Mouse (Mus musculus): ENCODE data around the gene Aldh3b1. TPM values are rescaled to one million over a fixed set of nuclear protein-coding genes. Genes with fewer than 3 reads are reported as not detected.

Aldh3b1 gene
- polyA plus RNA-seq, 1 experiment from 2014 or later, result 2.9 TPM

- Histone ChIP-seq H3K27me3 (ENCODE audit: control insufficient read depth, insufficient read depth, low read length) (no peaks in the 10 kb centered on the region), H3K9ac (ENCODE audit: low read length) (no peak overlapping the region), H3K27ac (replicated peaks in 1 of 2; ENCODE audit: control insufficient read depth in 1 of 2, insufficient read depth in 1 of 2, low read depth in 2 of 2, low read length in 2 of 2) (no peak overlapping the region), H3K9me3 (ENCODE audit: control insufficient read depth, low read length) (no peaks in the 10 kb centered on the region), H3K4me1 (ENCODE audit: control insufficient read depth in 2 of 2, insufficient read depth in 2 of 2, low read length in 2 of 2) (peaks cover 14 to 24% of the 10 kb centered on the region in 2 experiments), H3K4me3 (ENCODE audit: control insufficient read depth in 1 of 2, insufficient read depth in 1 of 2, low read depth in 1 of 2, low read length in 2 of 2) (no peak overlapping the region), H3K36me3 (ENCODE audit: control insufficient read depth, insufficient read depth, low read length) (peaks cover 94% of the 10 kb centered on the region), H3K4me2 (ENCODE audit: low read length) (no peak overlapping the region)
- WGBS, result 27% methylated on average over 3 of the region's 3 CpGs
- no peak for ATAC-seq (ENCODE audit: insufficient number of reproducible peaks, insufficient read depth, low FRiP score, low read depth)
These were observed 34.4 kb downstream of the Aldh3b1 start for GRCm38 (mm10) chr19:3895171-3895631.

- 90% methylated on average over 2 of the region's 2 CpGs for WGBS
- Histone ChIP-seq H3K4me2 (ENCODE audit: low read length) (no peak overlapping the region), H3K36me3 (ENCODE audit: control insufficient read depth, insufficient read depth, low read length) (peaks cover 96% of the 10 kb centered on the region), H3K4me1 (ENCODE audit: control insufficient read depth in 2 of 2, insufficient read depth in 2 of 2, low read length in 2 of 2) (peaks cover 14 to 24% of the 10 kb centered on the region in 2 experiments), H3K9me3 (ENCODE audit: control insufficient read depth, low read length) (no peaks in the 10 kb centered on the region), H3K27ac (replicated peaks in 1 of 2; ENCODE audit: control insufficient read depth in 1 of 2, insufficient read depth in 1 of 2, low read depth in 2 of 2, low read length in 2 of 2) (peak overlapping the region in 1 of 2 experiments; percentile 55; a peak in 1 of 4 replicates), H3K9ac (ENCODE audit: low read length) (no peak overlapping the region), H3K27me3 (ENCODE audit: control insufficient read depth, insufficient read depth, low read length) (no peaks in the 10 kb centered on the region), H3K4me3 (ENCODE audit: control insufficient read depth in 1 of 2, insufficient read depth in 1 of 2, low read depth in 1 of 2, low read length in 2 of 2) (no peak overlapping the region)
- no peak for ATAC-seq (ENCODE audit: insufficient number of reproducible peaks, insufficient read depth, low FRiP score, low read depth)
These were observed 35.3 kb downstream of the Aldh3b1 start for GRCm38 (mm10) chr19:3894294-3894693.

- no peak overlapping the region for H3K4me2 ChIP-seq (ENCODE audit: low read length)
- peaks cover 97% of the 10 kb centered on the region for H3K36me3 ChIP-seq (ENCODE audit: control insufficient read depth, insufficient read depth, low read length)
- H3K27me3 ChIP-seq (ENCODE audit: control insufficient read depth, insufficient read depth, low read length), result no peaks in the 10 kb centered on the region
- WGBS, result 56% methylated on average over 4 of the region's 4 CpGs
- peak; percentile 62 for ATAC-seq (ENCODE audit: insufficient number of reproducible peaks, insufficient read depth, low FRiP score, low read depth)
- no peaks in the 10 kb centered on the region for H3K9me3 ChIP-seq (ENCODE audit: control insufficient read depth, low read length)
- peak overlapping the region; percentile 37 to 55 for H3K27ac ChIP-seq (replicated peaks in 1 of 2; ENCODE audit: control insufficient read depth in 1 of 2, insufficient read depth in 1 of 2, low read depth in 2 of 2, low read length in 2 of 2)
- no peak overlapping the region for H3K4me3 ChIP-seq (ENCODE audit: control insufficient read depth in 1 of 2, insufficient read depth in 1 of 2, low read depth in 1 of 2, low read length in 2 of 2)
- no peak overlapping the region for H3K9ac ChIP-seq (ENCODE audit: low read length)
- H3K4me1 ChIP-seq (ENCODE audit: control insufficient read depth in 2 of 2, insufficient read depth in 2 of 2, low read length in 2 of 2), result peaks cover 14 to 24% of the 10 kb centered on the region in 2 experiments
These were observed 36.0 kb downstream of the Aldh3b1 start for GRCm38 (mm10) chr19:3893545-3894116.

- ATAC-seq (ENCODE audit: insufficient number of reproducible peaks, insufficient read depth, low FRiP score, low read depth), result no peak
- H3K9me3 ChIP-seq (ENCODE audit: control insufficient read depth, low read length), result no peaks in the 10 kb centered on the region
- no peaks in the 10 kb centered on the region for H3K27me3 ChIP-seq (ENCODE audit: control insufficient read depth, insufficient read depth, low read length)
- no peak overlapping the region for H3K27ac ChIP-seq (replicated peaks in 1 of 2; ENCODE audit: control insufficient read depth in 1 of 2, insufficient read depth in 1 of 2, low read depth in 2 of 2, low read length in 2 of 2)
- H3K36me3 ChIP-seq (ENCODE audit: control insufficient read depth, insufficient read depth, low read length), result peaks cover 94% of the 10 kb centered on the region
- no peak overlapping the region for H3K4me3 ChIP-seq (ENCODE audit: control insufficient read depth in 1 of 2, insufficient read depth in 1 of 2, low read depth in 1 of 2, low read length in 2 of 2)
- no peak overlapping the region for H3K9ac ChIP-seq (ENCODE audit: low read length)
- 88% methylated on average over 8 of the region's 8 CpGs for WGBS
- H3K4me2 ChIP-seq (ENCODE audit: low read length), result no peak overlapping the region
- peaks cover 11 to 18% of the 10 kb centered on the region in 2 experiments for H3K4me1 ChIP-seq (ENCODE audit: control insufficient read depth in 2 of 2, insufficient read depth in 2 of 2, low read length in 2 of 2)
These were observed 39.4 kb downstream of the Aldh3b1 start for GRCm38 (mm10) chr19:3890181-3890580.

- 94% methylated on average over 5 of the region's 5 CpGs for WGBS
- H3K36me3 ChIP-seq (ENCODE audit: control insufficient read depth, insufficient read depth, low read length), result peaks cover 85% of the 10 kb centered on the region
These were observed 40.5 kb downstream of the Aldh3b1 start for GRCm38 (mm10) chr19:3889096-3889495.

GRCm38 (mm10) chr19:3884325-3884990 is 45.1 kb downstream of the Aldh3b1 start:
- Histone ChIP-seq H3K27me3 (ENCODE audit: control insufficient read depth, insufficient read depth, low read length) (no peaks in the 10 kb centered on the region), H3K9me3 (ENCODE audit: control insufficient read depth, low read length) (no peaks in the 10 kb centered on the region), H3K36me3 (ENCODE audit: control insufficient read depth, insufficient read depth, low read length) (peaks cover 39% of the 10 kb centered on the region), H3K4me2 (ENCODE audit: low read length) (no peak overlapping the region), H3K4me1 (ENCODE audit: control insufficient read depth in 2 of 2, insufficient read depth in 2 of 2, low read length in 2 of 2) (peaks cover 7 to 12% of the 10 kb centered on the region in 2 experiments), H3K27ac (replicated peaks in 1 of 2; ENCODE audit: control insufficient read depth in 1 of 2, insufficient read depth in 1 of 2, low read depth in 2 of 2, low read length in 2 of 2) (peak overlapping the region; percentile 23 to 37; a peak in 2 of 4 replicates), H3K9ac (ENCODE audit: low read length) (no peak overlapping the region), H3K4me3 (ENCODE audit: control insufficient read depth in 1 of 2, insufficient read depth in 1 of 2, low read depth in 1 of 2, low read length in 2 of 2) (no peak overlapping the region)
- 26% methylated on average over 6 of the region's 6 CpGs for WGBS
- ATAC-seq (ENCODE audit: insufficient number of reproducible peaks, insufficient read depth, low FRiP score, low read depth), result no peak

More at GRCm38 (mm10) chr19:3889096-3889495, 40.5 kb downstream of the Aldh3b1 start:
- Histone ChIP-seq H3K4me2 (ENCODE audit: low read length) (no peak overlapping the region), H3K4me1 (ENCODE audit: control insufficient read depth in 2 of 2, insufficient read depth in 2 of 2, low read length in 2 of 2) (peaks cover 15 to 19% of the 10 kb centered on the region in 2 experiments), H3K4me3 (ENCODE audit: control insufficient read depth in 1 of 2, insufficient read depth in 1 of 2, low read depth in 1 of 2, low read length in 2 of 2) (no peak overlapping the region), H3K9me3 (ENCODE audit: control insufficient read depth, low read length) (no peaks in the 10 kb centered on the region), H3K9ac (ENCODE audit: low read length) (no peak overlapping the region), H3K27ac (replicated peaks in 1 of 2; ENCODE audit: control insufficient read depth in 1 of 2, insufficient read depth in 1 of 2, low read depth in 2 of 2, low read length in 2 of 2) (no peak overlapping the region), H3K27me3 (ENCODE audit: control insufficient read depth, insufficient read depth, low read length) (no peaks in the 10 kb centered on the region)
- ATAC-seq (ENCODE audit: insufficient number of reproducible peaks, insufficient read depth, low FRiP score, low read depth), result no peak

- Histone ChIP-seq H3K27ac (replicated peaks in 1 of 2; ENCODE audit: control insufficient read depth in 1 of 2, insufficient read depth in 1 of 2, low read depth in 2 of 2, low read length in 2 of 2) (no peak overlapping the region), H3K4me2 (ENCODE audit: low read length) (no peak overlapping the region), H3K27me3 (ENCODE audit: control insufficient read depth, insufficient read depth, low read length) (no peaks in the 10 kb centered on the region), H3K4me1 (ENCODE audit: control insufficient read depth in 2 of 2, insufficient read depth in 2 of 2, low read length in 2 of 2) (peaks cover 7 to 12% of the 10 kb centered on the region in 2 experiments), H3K4me3 (ENCODE audit: control insufficient read depth in 1 of 2, insufficient read depth in 1 of 2, low read depth in 1 of 2, low read length in 2 of 2) (no peak overlapping the region), H3K36me3 (ENCODE audit: control insufficient read depth, insufficient read depth, low read length) (peaks cover 23% of the 10 kb centered on the region), H3K9me3 (ENCODE audit: control insufficient read depth, low read length) (no peaks in the 10 kb centered on the region), H3K9ac (ENCODE audit: low read length) (no peak overlapping the region)
- WGBS, result 86% methylated on average over 4 of the region's 4 CpGs
- ATAC-seq (ENCODE audit: insufficient number of reproducible peaks, insufficient read depth, low FRiP score, low read depth), result no peak
These were observed 47.4 kb downstream of the Aldh3b1 start for GRCm38 (mm10) chr19:3882214-3882613.

Measured in heart, embryonic 14.5 days (tissue).